Mouse (Mus musculus): ENCODE measurements around the gene Upk1a. TPM values are rescaled to one million over a fixed set of nuclear protein-coding genes. Genes with fewer than 3 reads are reported as not detected.

Upk1a gene
- total and polyA plus RNA-seq, 2 experiments from 2014 or later = 0.84 to 1.5 TPM

DNA sequence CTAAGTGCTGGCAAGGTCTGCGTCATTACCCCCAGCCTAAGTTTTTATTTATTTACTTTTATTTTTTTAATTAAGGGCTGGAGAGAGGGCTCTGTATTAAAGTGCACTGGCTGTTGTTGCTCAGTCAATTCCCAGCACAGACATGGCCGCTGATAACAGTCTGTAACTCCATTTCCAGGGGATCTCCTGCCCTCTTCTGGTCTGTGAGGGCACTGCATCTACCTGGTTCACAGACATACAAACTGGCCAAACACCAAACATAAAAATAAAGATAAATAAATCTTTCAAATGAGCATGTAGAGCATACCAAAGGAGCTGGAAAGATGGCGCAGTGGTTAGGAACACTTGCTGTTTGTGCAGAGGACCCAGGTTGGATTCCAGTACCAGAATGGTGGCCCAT is 6.6 kb upstream of the Upk1a start:
- no peak overlapping the region for H3K4me3 ChIP-seq (ENCODE audit: low read depth, low read length)
- peaks cover 29% of the 10 kb centered on the region for H3K36me3 ChIP-seq (ENCODE audit: insufficient read depth, low read length)
- H3K4me2 ChIP-seq (ENCODE audit: low read depth, low read length, poor library complexity, severe bottlenecking) = no peak overlapping the region
- DNase-seq (ENCODE audit: low spot score) (peak; percentile 9), ATAC-seq (ENCODE audit: low FRiP score) (no peak)
- no peak overlapping the region for H3K27ac ChIP-seq (ENCODE audit: low read depth, low read length)
- H3K27me3 ChIP-seq (ENCODE audit: insufficient read depth, low read length) = no peaks in the 10 kb centered on the region
- TF ChIP-seq CTCF (IDR thresholded peaks at IDR 0.05) = peak; percentile 67
- no peaks in the 10 kb centered on the region for H3K9me3 ChIP-seq (ENCODE audit: low read length)
- no peak overlapping the region for H3K9ac ChIP-seq (replicated peaks; ENCODE audit: low read length, poor library complexity, severe bottlenecking)
- H3K4me1 ChIP-seq (ENCODE audit: insufficient read depth, low read length) = no peaks in the 10 kb centered on the region
- WGBS = 85% methylated on average over 3 of the region's 3 CpGs

DNA sequence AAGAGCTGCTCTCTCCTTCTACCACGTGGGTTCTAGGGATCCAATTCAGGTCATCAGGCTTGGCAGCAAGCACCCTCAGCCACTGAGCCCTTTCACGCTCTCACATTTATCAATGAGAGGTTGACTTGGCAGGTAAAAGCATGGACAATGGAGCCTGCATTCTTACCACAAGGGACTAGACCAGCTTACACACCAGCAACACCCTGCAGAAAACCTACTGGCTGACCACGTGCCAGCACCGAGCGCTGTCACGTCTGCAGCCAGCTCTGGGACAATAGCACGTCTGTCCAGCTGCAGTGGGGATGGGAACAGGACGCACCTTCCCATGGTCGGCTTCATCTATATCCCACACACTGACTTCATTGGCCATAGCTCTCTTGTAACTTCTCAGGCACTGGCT is 6.0 kb upstream of the Upk1a start:
- H3K4me3 ChIP-seq (ENCODE audit: low read depth, low read length) = no peak overlapping the region

DNA sequence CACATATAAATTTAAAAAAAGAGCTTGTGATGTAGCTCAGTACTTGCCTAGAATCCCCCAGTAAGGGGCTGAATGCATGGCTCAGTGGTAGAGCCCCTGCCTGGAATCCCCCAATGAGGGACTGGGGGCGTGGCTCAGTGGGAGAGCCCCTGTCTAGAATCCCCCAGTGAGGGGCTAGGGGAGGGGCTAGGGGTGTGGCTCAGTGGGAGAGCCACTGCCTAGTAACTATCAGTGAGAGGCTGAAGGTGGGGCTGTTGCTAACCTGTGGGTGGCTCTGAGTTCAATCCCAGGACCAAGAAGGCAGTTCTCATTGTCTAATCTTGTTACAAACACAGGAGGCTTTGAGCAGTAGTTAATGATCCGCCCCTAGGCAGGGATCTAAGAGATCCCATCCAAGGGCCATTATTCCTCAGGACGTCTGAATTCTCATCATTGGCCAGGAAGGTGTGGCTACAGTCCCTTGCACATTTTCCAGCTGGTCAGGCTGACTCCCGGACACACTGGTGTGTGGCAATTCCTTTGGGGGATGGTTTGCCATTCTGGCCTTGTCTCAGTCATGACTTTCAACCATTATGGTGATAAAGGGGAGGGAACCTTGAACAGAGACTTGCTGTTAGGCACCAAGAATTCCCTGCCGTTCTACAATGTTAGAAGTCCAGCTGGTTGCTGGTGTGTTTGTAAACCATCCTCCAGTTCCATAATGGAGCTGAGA is 2.6 kb upstream of the Upk1a start:
- DNase-seq (ENCODE audit: low spot score) (no peak), ATAC-seq (ENCODE audit: low FRiP score) (no peak)
- no peaks in the 10 kb centered on the region for H3K27me3 ChIP-seq (ENCODE audit: insufficient read depth, low read length)
- no peak for TF ChIP-seq CTCF (IDR thresholded peaks at IDR 0.05)
- WGBS = 58% methylated on average over 5 of the region's 5 CpGs
- H3K4me1 ChIP-seq (ENCODE audit: insufficient read depth, low read length) = no peaks in the 10 kb centered on the region
- no peak overlapping the region for H3K9ac ChIP-seq (replicated peaks; ENCODE audit: low read length, poor library complexity, severe bottlenecking)
- H3K4me2 ChIP-seq (ENCODE audit: low read depth, low read length, poor library complexity, severe bottlenecking) = no peak overlapping the region
- H3K36me3 ChIP-seq (ENCODE audit: insufficient read depth, low read length) = peaks cover 25% of the 10 kb centered on the region
- no peak overlapping the region for H3K27ac ChIP-seq (ENCODE audit: low read depth, low read length)
- no peak overlapping the region for H3K4me3 ChIP-seq (ENCODE audit: low read depth, low read length)
- H3K9me3 ChIP-seq (ENCODE audit: low read length) = no peaks in the 10 kb centered on the region

More for the DNA sequence above, 6.0 kb upstream of the Upk1a start:
- no peak for TF ChIP-seq CTCF (IDR thresholded peaks at IDR 0.05)
- ATAC-seq (ENCODE audit: low FRiP score) (no peak), DNase-seq (ENCODE audit: low spot score) (no peak)
- WGBS = 96% methylated on average over 9 of the region's 9 CpGs
- Histone ChIP-seq H3K36me3 (ENCODE audit: insufficient read depth, low read length) (peaks cover 29% of the 10 kb centered on the region), H3K27me3 (ENCODE audit: insufficient read depth, low read length) (no peaks in the 10 kb centered on the region), H3K9ac (replicated peaks; ENCODE audit: low read length, poor library complexity, severe bottlenecking) (no peak overlapping the region), H3K4me2 (ENCODE audit: low read depth, low read length, poor library complexity, severe bottlenecking) (no peak overlapping the region), H3K4me1 (ENCODE audit: insufficient read depth, low read length) (no peaks in the 10 kb centered on the region), H3K27ac (ENCODE audit: low read depth, low read length) (no peak overlapping the region), H3K9me3 (ENCODE audit: low read length) (no peaks in the 10 kb centered on the region)

DNA sequence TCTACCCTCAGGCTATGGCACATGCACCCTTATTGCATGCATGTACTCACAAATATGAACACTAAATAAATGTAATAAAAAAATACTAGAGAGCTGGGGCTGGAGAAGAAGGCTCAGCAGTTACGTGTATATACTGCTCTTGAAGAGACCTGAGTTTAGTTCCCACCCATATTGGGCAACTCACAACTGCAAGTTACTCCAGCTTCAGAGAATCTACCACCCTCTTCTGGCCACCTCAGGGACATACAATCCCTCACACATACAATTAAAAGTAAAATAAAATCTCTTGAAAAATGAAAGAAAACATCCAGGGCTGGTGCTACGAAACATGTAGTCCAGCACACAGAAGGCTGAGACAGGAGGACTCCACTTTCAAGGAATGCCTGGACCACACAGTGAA is 1.8 kb upstream of the Upk1a start:
- no peaks in the 10 kb centered on the region for H3K4me1 ChIP-seq (ENCODE audit: insufficient read depth, low read length)
- no peak overlapping the region for H3K9ac ChIP-seq (replicated peaks; ENCODE audit: low read length, poor library complexity, severe bottlenecking)
- TF ChIP-seq CTCF (IDR thresholded peaks at IDR 0.05) = peak; percentile 40
- ATAC-seq (ENCODE audit: low FRiP score) (no peak), DNase-seq (ENCODE audit: low spot score) (peak; percentile 5)
- no peak overlapping the region for H3K27ac ChIP-seq (ENCODE audit: low read depth, low read length)
- peaks cover 25% of the 10 kb centered on the region for H3K36me3 ChIP-seq (ENCODE audit: insufficient read depth, low read length)
- H3K9me3 ChIP-seq (ENCODE audit: low read length) = no peaks in the 10 kb centered on the region
- no peak overlapping the region for H3K4me3 ChIP-seq (ENCODE audit: low read depth, low read length)
- WGBS = 80% methylated on average over 2 of the region's 2 CpGs
- H3K27me3 ChIP-seq (ENCODE audit: insufficient read depth, low read length) = no peaks in the 10 kb centered on the region
- H3K4me2 ChIP-seq (ENCODE audit: low read depth, low read length, poor library complexity, severe bottlenecking) = no peak overlapping the region

DNA sequence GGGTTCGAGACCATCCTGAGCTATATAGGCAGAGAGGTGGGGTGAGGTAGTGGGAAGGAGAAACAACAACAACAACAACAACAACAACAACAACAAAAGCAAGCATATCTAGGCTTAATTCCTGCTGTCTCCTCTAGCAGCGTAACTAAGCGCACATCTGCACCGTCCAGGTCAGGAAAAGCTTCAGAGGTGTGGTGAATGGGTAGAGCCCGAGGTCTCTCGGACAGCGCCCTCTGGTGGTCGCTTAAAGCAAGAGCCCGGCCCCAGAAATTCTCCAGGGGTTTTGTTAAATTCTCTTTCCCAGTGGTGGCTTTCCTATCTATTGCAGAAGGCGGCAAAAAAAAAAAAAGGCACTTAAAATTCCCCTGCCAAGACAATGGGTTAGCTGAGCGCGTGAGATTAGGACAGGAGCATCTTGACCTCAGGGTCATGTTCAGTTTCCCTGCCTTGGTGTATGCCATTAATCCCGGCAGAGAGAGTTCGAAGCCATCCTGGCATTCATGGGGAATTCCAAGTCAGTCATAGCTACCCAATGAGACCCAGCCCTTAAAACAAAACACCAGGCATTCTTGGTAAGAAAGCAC is 974 bp upstream of the Upk1a start:
- no peaks in the 10 kb centered on the region for H3K27me3 ChIP-seq (ENCODE audit: insufficient read depth, low read length)
- no peak overlapping the region for H3K27ac ChIP-seq (ENCODE audit: low read depth, low read length)
- no peak overlapping the region for H3K9ac ChIP-seq (replicated peaks; ENCODE audit: low read length, poor library complexity, severe bottlenecking)
- peak; percentile 70 for TF ChIP-seq CTCF (IDR thresholded peaks at IDR 0.05)
- H3K4me1 ChIP-seq (ENCODE audit: insufficient read depth, low read length) = no peaks in the 10 kb centered on the region
- peaks cover 20% of the 10 kb centered on the region for H3K36me3 ChIP-seq (ENCODE audit: insufficient read depth, low read length)
- 23% methylated on average over 14 of the region's 14 CpGs for whole genome bisulfite sequencing
- no peak overlapping the region for H3K4me2 ChIP-seq (ENCODE audit: low read depth, low read length, poor library complexity, severe bottlenecking)
- no peaks in the 10 kb centered on the region for H3K9me3 ChIP-seq (ENCODE audit: low read length)
- DNase-seq (ENCODE audit: low spot score) (peak; percentile 53), ATAC-seq (ENCODE audit: low FRiP score) (no peak)
- no peak overlapping the region for H3K4me3 ChIP-seq (ENCODE audit: low read depth, low read length)

DNA sequence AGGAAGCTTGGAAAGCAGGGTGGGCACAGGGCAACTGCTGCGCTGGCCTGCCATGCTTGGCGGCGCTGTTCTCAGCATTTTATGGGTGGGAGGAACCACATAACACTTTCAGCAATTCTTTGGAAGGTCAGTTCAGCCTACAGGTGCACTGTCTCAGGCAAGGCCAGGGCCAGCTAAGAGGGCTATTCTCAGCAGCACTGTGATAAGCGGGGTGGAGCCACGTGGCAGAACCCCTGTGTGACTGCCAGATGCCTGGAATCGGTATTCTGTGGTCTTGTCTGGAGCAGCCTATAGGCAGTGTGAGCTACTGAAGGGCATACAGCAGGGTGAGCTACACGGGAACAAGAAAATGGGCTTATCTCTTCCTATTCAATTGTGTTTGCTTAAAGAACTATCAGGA is 2.6 kb downstream of the Upk1a start:
- Histone ChIP-seq H3K27me3 (ENCODE audit: insufficient read depth, low read length) (no peaks in the 10 kb centered on the region), H3K9me3 (ENCODE audit: low read length) (no peaks in the 10 kb centered on the region), H3K4me2 (ENCODE audit: low read depth, low read length, poor library complexity, severe bottlenecking) (no peak overlapping the region), H3K9ac (replicated peaks; ENCODE audit: low read length, poor library complexity, severe bottlenecking) (peak overlapping the region; percentile 24; the same call in 1 of the 2 replicates), H3K4me1 (ENCODE audit: insufficient read depth, low read length) (no peaks in the 10 kb centered on the region), H3K4me3 (ENCODE audit: low read depth, low read length) (no peak overlapping the region), H3K36me3 (ENCODE audit: insufficient read depth, low read length) (no peaks in the 10 kb centered on the region), H3K27ac (ENCODE audit: low read depth, low read length) (no peak overlapping the region)
- DNase-seq (ENCODE audit: low spot score) (no peak), ATAC-seq (ENCODE audit: low FRiP score) (no peak)
- 60% methylated on average over 7 of the region's 7 CpGs for WGBS
- no peak for TF ChIP-seq CTCF (IDR thresholded peaks at IDR 0.05)

All from midbrain, postnatal 0 days (tissue).